Mouse (Mus musculus) retina, embryonic 14.5 days (tissue): ENCODE data around the gene Adamts4.

ENCODE experiments used
- DNase-seq: peaks from one replicate; pipeline ENCODE4 v3.0.0-alpha.2; 2015; ENCODE audit warnings: low spot score

Gene Adamts4

DNA sequence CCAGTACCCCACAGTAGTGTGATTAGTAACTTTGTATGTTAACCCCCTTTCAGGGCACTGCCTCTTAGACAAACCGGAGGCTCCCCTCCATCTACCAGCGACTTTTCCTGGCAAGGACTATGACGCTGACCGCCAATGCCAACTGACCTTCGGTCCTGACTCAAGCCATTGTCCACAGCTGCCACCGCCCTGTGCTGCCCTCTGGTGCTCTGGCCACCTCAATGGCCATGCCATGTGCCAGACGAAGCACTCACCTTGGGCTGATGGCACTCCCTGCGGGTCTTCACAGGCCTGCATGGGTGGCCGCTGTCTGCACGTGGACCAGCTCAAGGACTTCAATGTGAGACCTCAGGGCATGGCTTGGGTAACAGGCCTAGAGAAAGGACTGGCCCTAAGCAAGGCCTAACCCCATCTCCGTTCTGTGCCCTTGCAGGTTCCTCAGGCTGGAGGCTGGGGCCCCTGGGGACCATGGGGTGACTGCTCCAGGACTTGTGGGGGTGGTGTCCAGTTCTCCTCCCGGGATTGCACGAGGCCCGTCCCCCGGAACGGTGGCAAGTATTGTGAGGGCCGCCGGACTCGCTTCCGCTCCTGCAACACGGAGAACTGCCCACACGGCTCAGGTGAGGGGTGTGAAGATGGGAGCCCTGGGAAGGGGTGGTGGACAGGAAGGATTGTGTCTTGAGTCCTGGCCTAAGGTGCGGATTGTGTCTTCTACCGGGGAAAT lies 6.0 kb downstream of the Adamts4 start:
- no peak for DNase-seq

DNA sequence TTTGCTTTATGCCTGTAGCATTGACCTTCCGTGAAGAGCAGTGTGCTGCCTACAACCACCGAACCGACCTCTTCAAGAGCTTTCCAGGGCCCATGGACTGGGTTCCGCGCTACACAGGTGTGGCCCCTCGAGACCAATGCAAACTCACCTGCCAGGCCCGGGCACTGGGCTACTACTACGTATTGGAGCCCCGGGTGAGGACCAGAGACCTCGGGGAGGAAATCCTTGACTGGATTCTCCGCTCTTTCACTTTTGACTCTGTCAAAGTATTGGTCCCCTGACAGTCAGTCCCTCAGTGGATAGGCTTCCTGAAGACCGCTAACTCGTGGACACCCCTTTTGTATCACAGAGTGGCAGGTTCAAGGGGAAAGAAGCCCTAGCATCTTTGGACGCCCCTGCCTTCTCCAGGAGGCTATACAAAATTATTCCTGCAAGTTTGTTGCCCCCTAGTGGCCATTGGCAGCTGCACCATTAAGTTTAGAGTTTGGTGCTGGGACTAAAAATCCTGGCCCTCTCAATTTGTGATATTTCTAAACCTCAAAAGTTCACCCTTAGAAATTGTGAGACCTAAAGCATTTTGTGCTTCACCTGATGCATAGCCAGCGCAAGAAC lies 6.8 kb downstream of the Adamts4 start:
- DNase-seq = peak; percentile 91

DNA sequence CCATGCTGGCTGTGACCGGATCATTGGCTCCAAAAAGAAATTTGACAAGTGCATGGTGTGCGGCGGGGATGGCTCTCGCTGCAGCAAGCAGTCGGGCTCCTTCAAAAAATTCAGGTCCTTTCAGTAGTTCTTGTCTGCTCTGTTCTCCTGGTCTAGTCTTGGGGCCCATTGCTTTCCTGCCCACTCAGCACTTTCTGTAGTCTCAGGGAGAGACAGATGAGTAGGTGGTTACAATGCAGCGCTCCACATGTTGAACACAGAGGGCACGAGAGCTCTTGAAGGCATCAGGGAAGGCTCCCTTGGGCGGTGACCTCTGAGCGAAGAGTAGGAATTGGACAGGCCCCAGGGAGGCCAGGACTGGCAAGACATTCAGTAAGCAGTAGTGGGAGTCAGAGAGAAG lies 7.6 kb downstream of the Adamts4 start:
- DNase-seq = no peak

- DNase-seq = no peak
These were observed 8.7 kb downstream of the Adamts4 start for GRCm38 (mm10) chr1:171258921-171259320.

DNA sequence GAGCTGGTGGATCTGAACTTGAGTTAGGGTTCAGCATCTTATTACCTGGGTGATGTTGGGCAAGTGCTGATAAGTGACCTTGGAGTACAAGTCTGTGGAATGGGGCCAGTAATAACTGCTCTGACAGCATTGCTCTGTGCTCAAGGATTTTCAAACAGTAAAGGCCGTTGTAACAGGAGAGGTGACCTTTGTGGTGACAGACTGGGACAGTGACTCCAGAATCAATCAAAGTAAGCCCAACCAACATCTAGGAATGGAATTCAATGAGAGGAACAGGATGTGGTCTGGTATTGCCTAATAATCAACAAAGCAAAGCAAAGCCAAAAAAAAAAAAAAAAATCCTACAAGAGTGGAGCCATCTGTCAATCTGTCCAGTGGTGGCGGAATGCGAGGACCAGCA lies 10.1 kb downstream of the Adamts4 start:
- no peak for DNase-seq

DNA sequence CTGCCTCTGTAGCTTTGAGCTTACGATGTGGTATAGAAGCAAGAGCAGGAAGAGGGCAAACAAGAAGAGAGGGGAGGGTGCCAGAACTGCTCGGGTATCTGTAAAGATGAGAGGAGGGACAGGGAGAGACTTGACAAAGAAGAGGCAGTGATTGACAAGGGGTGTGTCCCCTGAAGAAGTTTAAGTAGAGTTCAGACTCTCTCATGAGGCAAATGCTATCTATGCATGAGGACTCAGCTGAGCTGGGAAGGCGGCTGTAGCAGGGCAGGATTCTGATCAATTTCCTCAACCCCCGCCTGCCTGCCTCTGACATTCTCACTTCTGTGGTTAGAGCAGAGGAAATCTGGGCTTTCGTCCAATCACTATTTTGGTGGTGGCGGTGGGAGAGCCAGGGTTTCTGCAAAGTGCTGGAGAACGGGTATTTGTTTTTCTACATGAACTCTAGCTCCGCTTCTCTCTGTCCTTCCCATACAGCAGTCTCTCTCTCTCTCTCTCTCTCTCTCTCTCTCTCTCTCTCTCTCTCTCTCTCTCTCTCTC lies 12.4 kb downstream of the Adamts4 start:
- peak; percentile 29 for DNase-seq

DNA sequence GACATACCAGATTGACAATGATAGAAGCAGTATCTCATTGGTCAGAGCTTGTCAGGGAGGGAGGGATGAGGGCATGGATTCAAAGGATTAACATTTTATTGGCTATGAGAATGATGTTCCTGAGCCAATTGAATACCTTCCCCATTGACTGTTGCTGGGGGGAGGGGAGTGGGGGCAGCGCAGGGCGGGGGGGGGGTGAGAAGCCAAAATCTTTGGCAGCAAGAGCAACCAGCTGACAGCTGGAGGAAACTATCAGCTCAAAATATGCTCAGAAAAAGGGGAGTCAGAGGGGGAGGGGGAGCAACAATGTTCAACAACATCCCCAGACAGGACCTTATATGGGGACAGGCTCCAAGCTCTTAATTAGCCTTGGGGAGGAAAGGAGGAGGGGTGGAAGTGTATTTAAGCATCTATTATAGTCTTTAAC lies 13.0 kb downstream of the Adamts4 start:
- peak; percentile 64 for DNase-seq

DNA sequence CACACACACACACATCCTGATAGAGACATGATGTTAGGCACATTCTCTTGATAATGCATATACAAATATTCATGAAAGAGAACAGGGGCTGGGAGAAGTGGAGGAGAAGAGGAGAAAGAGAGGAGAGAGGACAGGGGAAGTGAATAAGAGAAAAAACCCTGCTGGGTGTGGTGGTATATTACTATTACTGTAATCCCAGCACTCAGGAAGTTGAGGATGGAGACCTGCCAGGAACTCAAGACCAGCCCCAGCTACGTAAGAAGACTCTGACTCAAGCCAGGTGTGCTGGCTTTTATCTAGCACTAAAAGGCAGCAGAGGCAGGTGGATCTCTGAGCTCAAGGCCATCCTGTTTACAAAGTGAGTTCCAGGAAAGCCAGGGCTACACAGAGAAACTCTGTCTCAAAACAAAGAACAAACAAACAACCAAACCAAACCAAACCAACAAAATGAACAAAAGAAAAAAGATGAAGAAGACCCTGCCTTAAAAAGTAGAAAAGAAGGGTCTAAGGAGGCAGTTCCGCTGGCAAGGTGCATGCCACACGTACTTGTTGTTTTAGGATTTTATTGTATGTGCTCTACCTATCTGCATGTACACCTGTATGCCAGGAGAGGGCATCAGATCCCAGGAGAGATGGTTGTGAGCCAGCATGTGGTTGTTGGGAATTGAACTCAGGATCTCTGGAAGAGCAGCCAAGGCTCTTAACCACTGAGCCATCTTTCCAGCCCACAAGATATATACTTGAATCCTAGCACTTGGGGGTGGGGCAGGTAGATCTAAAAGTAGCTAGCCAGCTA lies 13.6 kb downstream of the Adamts4 start:
- no peak for DNase-seq

DNA sequence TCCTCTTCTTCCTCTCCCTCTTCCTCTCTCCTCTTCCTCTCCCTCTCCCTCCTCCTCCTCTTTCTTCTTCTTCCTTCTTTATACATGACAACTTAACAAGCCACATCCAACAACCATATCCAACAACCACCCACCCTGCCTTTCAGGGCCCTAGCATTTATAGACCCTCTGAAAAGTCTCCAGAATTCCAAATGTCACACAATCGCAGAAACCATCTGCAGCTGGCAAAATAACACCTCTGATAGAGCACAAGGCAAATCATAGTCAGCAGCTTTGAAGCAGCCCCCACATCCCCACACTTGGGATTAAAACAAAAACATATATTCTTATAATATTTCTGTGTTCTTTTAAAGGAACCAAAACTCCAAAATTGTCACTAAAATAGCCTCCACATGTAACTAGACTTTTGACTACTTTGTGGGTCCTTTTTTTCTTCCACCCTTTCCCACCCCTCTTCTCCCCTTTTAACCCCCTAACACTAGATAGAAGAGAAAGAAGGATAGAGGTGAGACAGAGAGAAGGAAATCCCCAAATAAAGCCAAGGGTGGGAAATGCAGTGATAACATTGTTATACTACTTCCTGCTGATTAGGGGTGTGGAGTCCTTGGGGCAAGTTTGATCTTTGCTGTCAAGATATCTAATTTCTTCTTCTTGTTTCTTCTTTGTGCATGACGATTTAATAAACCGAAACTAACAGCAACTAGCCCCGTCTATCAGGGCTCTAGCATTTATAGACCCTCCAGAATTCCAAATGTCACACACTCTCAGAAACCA lies 15.9 kb downstream of the Adamts4 start:
- DNase-seq = no peak

DNA sequence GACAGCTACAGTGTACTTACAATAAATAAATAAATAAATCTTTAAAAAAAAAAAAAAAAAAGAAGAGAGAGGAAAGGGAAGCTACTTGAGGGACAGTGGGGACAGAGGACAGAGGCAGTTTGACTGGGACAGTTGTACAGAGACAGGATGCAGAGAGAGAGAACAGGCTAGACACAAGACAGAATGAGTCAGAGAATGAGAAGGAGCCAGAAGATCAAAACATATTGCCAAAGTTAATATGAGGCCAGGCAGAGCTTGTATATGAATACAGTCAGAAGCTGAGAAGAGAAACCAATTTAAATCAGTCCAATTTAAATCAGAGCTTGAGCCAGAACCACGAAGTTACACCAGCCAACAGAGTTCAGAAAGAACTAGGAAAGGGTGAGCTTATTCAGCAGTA lies 18.1 kb downstream of the Adamts4 start:
- no peak for DNase-seq

- peak; percentile 95 for DNase-seq
These were observed 19.8 kb downstream of the Adamts4 start, which contains the start of gene B4galt3 for GRCm38 (mm10) chr1:171269848-171270572. Gene B4galt3, plus strand, starts transcription at chr1:171270328.

DNA sequence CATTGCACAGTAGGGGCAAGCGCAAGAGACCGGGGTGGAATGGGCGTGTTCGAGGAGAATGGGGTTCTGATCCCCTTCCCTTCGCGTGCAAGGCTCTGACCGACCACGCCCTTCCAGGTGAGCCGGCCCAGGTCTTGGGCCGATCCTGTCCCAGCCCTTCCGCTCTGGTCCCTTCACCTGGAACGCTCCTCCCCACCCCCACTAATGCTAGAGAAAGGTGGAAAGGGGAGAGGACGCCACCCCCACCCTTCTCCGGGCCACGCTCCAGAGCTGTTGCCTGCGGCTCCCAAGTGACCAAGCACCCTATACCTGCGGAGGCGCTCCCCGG lies 20.3 kb downstream of the Adamts4 start:
- DNase-seq = no peak

DNA sequence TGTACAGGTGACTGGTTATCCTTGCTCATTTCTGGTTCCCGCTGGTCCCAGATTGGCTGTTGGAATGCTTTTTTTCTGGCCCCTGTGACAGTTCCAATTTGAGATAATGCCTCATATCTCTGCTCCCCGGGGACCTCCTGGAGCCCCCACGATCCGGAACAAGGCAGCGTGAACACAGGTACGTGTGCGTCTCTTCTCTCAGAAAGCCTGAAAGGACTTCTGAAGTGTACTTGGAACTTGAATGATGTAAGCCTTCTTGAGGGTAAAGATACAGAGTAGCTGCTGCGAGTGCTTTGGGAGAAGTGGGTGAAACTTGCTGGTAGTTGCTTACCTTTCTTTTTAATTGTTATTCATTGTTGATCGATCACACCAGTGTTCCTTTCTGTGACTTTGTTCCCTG lies 21.0 kb downstream of the Adamts4 start:
- no peak for DNase-seq

- DNase-seq = no peak
These were observed 21.4 kb downstream of the Adamts4 start for GRCm38 (mm10) chr1:171271622-171272021.

- DNase-seq = no peak
These were observed 21.9 kb downstream of the Adamts4 start for GRCm38 (mm10) chr1:171272086-171272485.

- DNase-seq = no peak
These were observed 23.9 kb downstream of the Adamts4 start for GRCm38 (mm10) chr1:171274171-171274570.

GRCm38 (mm10) chr1:171275144-171275734 lies 25.0 kb downstream of the Adamts4 start:
- no peak for DNase-seq

DNA sequence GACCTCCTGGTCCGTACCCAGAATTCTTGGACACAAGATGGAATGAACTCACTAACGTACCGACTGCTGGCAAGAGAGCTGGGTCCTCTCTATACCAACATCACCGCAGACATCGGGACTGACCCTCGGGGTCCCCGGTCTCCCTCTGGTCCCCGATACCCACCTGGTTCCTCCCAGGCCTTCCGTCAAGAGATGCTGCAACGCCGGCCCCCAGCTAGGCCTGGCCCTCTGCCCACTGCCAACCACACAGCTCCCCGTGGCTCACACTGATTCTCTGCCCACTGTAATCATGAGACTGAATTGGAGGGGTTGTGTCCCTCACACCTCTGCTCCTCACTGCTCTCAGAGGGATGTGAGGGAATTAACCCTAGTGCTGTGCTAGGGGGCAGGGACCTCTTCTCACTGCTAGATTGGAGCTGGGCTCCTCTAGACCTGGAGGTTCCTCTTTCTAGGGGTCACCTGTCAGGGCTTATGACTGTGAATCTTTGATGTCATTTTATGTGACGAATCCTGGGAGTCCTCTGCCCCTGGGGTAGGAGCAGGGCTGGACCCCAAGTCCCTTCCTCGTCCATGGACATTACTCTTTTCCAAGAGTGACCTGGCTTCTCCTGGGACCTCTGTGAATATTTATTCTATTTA lies 26.0 kb downstream of the Adamts4 start:
- no peak for DNase-seq

- no peak for DNase-seq
These were observed 27.5 kb downstream of the Adamts4 start for GRCm38 (mm10) chr1:171277736-171278135.

GRCm38 (mm10) chr1:171278436-171278835 lies 28.2 kb downstream of the Adamts4 start:
- no peak for DNase-seq
